Mouse (Mus musculus): ENCODE measurements around the gene BB287469.
"Not testable (repeated sequence)": the region's sequence is repeated elsewhere in the genome, so short reads cannot be mapped to it uniquely, and the experiment has no call there.

The BB287469 gene

DNA sequence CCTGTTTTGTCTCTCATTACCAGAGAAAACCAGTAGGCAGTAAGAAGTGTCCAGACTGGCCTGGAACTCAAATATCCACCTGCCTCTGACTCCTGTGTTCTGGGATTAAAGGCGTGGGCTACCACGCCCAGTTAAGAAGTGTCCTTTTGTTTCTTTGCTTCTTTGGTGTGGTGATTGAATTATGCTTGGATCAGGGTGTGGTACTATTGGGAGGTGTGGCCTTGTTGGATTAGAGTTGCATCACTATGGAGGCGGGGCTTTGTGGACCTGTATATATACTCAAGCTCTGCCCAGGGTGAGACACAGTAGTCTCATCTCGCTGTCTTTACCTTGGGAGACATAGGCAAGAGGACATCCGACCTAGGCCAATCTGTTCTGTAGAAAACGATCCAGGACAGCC lies at the start of gene BB287469:
Gene BB287469 (plus strand): TSS at position 301 of the 400 bp plus-strand sequence.
- not testable (repeated sequence) for DNase-seq

DNA sequence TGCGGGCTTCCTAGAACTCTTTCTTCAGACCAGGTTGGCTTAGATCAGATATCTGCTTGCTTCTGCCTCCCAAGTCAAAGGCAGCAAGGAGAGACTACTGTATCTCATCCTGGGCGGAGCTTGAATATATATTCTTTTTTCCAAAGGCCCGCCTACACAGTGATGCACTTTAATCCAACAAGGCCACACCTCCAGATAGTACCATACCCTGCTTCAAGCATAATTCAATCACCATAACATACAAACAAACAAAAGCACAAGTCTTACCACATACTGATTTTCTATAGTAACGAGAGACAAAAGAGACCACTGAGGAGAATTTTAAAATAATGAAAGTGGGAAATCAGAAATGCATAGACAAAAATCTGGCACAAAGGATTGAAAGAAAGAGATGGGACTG lies 40.7 kb upstream of the BB287469 start, which contains the start of gene Gm21319:
Gene Gm21319 (minus strand): TSS at position 101 of the 400 bp plus-strand sequence.
- not testable (repeated sequence) for DNase-seq

DNA sequence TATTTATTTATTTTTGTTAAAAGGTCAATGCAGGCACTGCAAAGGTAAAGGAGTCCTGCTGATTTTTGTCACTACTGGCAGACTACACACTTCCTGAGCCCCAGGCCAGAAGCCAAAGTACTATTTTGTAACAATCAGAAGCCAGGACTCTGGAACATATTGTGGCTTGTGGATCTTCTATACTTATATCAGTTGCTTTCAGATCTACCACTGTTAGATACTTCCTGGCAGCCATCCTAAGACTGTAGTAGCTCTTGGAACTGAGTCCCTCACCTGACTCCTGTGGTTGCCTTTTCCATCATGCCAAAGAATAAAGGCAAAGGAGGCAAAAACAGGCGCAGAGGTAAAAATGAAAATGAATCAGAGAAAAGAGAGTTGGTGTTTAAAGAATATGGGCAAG lies 21.2 kb upstream of the BB287469 start, which contains the start of gene Gm21936:
Gene Gm21936 (plus strand): TSS at position 301 of the 400 bp plus-strand sequence.
- DNase-seq = not testable (repeated sequence)

DNA sequence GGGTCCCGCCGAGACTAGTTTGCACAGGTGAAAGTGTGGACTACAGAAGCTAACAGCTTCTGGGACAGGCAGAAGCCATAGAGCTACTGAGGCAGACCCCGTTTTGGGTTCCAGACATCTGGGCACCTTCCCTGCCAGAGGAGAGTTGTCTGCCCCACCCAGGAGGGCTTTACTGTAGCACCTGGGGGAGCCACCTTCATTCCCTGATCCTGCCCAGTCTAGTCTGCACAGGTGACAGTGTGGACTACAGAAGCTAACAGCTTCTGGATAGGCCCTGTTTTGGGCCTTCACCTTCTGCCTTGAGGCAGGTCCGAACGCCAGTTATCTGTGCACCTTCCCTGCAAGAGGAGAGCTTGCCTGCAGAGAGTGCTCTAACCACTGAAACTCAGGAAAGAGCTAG lies 18.4 kb upstream of the BB287469 start:
- not testable (repeated sequence) for DNase-seq

DNA sequence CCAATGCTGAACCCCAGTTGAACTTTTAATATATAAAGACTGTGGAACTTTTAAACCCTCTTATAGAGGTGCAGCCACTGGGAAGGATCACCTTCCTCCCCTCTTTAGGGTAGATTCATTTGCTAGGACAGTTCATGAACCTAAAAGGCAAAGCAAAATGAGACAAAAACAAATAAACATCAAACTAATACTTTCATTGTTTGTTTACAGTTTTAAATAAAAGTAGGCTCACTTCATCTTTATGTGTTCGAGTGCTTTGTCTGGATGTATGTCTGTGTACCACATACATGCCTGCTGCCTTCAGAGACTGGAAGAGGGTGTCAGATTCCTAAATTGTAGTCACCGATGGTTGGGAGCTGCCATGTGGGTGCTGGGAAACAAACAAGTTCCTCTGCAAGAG lies 25.9 kb downstream of the BB287469 start, which contains the start of gene Gm2001:
Gene Gm2001 (minus strand): TSS at position 101 of the 400 bp plus-strand sequence.
- not testable (repeated sequence) for DNase-seq

DNA sequence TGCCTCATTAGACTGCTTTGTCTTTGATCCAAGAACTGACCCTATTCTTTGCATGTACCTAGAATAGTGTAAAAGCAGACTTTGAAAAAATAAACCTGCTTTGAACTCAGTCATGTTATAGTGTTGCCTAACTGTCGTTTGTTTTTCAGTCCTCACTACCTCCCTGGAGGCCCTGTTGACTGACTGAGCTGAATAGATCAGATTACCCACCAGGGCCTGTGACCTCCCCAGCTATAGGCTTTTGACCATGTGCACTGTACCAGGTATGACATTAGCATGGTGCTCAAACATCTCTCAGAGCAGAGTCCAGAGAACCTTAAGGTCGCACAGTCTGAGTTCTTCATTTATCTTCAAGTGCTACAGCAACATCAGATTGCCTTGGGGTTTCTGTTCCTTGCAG lies 34.3 kb downstream of the BB287469 start:
- not testable (repeated sequence) for DNase-seq

DNA sequence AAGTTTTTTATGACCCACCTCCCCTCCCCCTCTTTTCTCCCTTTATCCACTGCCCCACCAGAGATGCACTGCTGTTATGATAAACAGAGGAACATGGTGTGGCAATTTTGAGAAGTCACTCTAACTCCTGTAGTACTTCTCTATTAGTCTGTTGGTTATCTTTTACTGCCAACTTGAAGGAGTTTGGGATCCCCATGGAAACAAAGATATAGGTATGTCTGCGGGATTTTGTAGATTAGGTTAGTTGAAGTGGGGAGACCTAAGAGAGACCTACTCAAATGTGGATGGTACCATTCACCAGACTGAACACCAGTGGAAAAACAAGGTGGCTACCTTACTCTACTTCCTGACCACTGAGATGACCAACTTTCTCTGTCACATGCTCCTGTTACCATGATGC lies 39.7 kb downstream of the BB287469 start:
- not testable (repeated sequence) for DNase-seq

DNA sequence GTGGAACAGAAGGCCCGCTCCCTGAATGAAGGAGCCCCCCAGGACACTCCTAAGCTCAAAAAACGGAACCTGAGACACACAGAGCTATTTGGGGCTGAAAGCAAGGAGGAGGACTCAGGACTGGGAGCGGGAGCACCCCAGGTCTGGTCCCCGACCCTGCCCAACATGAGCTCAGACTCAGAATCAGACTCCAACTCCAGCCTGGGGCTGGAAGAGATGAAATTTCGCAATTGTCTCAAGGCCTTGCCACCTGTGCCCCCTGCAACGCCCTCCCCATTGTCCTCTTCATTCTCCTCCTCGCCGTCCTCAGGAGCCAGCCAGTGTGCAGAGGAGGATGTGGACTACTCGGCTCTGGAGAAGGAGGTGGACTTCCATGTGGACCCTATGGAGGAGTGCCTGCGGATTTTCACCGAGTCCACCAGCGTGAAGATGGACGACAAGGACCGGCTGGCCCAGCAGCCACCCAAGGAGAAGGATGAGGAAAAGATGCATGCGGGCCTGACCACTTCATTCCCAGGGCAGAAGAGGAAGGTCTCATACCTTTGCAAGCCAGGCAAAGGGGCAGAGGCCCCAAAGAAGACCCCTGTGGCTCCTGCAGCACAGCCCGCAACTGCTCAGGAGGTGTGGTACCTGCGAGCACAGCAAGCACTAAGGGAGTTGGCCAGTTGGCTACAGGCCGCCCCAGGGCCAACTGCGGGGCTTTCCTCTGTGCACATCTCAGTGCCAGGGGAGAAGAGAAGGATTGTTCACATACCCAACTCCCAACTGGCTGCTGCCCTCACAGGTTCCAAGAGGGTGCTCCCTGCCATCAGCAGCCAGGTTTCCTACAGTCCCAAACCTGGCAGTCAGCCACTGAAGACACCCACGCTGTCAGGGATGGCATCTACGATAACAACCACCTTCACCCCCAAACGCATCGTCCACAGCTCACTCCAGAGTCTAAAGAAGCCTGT lies 45.6 kb downstream of the BB287469 start:
- not testable (repeated sequence) for DNase-seq

DNA sequence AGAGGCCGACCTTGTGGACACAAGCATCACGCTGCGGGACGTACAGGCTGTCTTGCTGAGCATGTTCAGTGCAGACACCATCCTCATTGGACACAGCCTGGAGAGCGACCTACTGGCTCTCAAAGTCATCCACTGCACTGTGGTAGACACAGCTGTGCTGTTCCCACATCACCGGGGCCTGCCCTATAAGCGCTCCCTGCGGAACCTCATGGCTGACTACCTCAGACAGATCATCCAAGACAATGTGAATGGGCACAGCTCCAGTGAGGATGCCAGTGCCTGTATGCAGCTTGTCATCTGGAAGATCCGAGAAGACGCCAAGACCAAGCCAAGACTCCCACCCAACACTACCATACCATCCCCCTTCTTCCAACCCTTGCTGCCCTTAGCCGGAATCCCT lies 47.3 kb downstream of the BB287469 start:
- DNase-seq = not testable (repeated sequence)

DNA sequence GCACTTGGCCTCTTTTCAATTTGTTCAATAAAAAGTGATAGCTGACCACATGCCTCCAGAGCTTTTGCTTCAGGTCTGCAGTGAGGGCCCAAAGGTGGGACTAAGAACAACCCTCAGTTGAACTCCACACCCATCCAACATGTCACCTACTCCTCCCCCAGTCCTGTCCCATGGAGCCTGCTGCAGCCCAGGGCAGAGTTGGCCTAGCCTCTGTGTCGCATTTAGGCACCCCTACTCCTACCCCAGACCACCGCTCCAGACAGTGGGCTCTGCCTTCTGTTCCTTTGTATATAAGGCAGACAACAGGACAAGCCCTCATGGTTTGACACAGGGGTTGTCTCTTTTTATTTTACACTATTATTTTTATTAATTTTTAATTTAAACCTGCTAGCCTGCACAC lies 47.7 kb downstream of the BB287469 start:
- DNase-seq = not testable (repeated sequence)

Measured in cerebellum, adult 9-10 months (tissue).